ENCODE assay signal across 1 mouse cellular context in genomic region chr11:69089616-69090290, GRCm38 (mm10).
TF ChIP-seq lines count a peak whose summit lies in the region.

No protein-coding gene starts in this region.

TF ChIP-seq in MEL, 35 proteins besides CTCF, POLR2A, EP300 and RAD21:
- TF ChIP-seq GATA1 (IDR thresholded peaks at IDR 0.05; ENCODE audit: low read depth, low read length) (no peak), HCFC1 (IDR thresholded peaks at IDR 0.05; ENCODE audit: low read depth, low read length) (no peak)
